Mouse (Mus musculus): ENCODE results near the gene Zfp300.

DNA sequence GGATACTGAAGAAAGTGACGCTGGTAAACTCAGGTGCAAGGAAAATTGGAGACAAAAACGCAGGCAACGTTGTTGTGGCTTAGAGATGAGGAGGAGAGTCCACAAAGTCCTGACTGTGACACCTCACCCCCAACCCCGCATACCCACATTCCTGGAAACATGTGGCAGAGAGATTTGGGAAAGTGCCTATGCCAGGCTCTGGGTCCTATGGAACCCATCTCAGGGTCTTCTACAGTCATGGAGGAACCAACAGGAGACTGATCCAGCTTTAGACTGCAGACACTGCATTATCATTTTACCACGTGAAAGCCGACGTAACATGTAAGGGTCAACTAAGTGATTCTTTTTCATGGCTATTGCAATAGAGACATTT, 526 bp upstream of the Zfp300 start:
- TF ChIP-seq CTCF (IDR thresholded peaks at IDR 0.05; ENCODE audit: control insufficient read depth, insufficient read depth, insufficient read length) (no peak), USF1 (IDR thresholded peaks at IDR 0.05; ENCODE audit: low read depth) (no peak), MAX (IDR thresholded peaks at IDR 0.05) (no peak), FOSL1 (IDR thresholded peaks at IDR 0.05; ENCODE audit: insufficient read depth, low read length, poor library complexity, severe bottlenecking) (no peak)

Measured in C2C12 (cell line).